Mouse (Mus musculus) midbrain, embryonic 16.5 days (tissue): ENCODE measurements at regions not wholly inside any gene's neighbourhood (a gene's known extent, or its start where the extent isn't known, plus 50 kb on each side); places are given as distances from the start of the nearest gene placed in this dataset.

Experiments used
- ATAC-seq: fragments of 200-750 bp; cut with Nextera tagmentation; 2 replicates; pipeline ENCODE4 v1.8.0; 2017; ENCODE audit warnings: moderate TSS enrichment
- H3K27ac ChIP-seq: fragments of 300-500 bp; sonication (generic); 2 replicates; pipeline ENCODE4 v1.5.1; 2014; ENCODE audit warnings: mild to moderate bottlenecking, low read length, mixed read lengths
- H3K27me3 ChIP-seq: fragments of 300-500 bp; sonication (generic); 2 replicates; pipeline ENCODE4 v1.6.1; 2014; ENCODE audit warnings: low read depth, low read length, mixed read lengths; ENCODE audit not compliant: control insufficient read depth, insufficient read depth
- H3K36me3 ChIP-seq: fragments of 300-500 bp; sonication (generic); 2 replicates; pipeline ENCODE4 v1.6.1; 2014; ENCODE audit warnings: mild to moderate bottlenecking, low read length, moderate library complexity, mixed read lengths; ENCODE audit not compliant: control insufficient read depth, insufficient read depth
- H3K4me1 ChIP-seq: fragments of 300-500 bp; sonication (generic); 2 replicates; pipeline ENCODE4 v1.6.1; 2014; ENCODE audit warnings: mild to moderate bottlenecking, low read length, mixed read lengths; ENCODE audit not compliant: control insufficient read depth, insufficient read depth
- H3K4me2 ChIP-seq: fragments of 300-500 bp; sonication (generic); 2 replicates; pipeline ENCODE4 v1.6.1; 2014; ENCODE audit warnings: mild to moderate bottlenecking, low read length, mixed read lengths
- H3K4me3 ChIP-seq: fragments of 300-500 bp; sonication (generic); 2 replicates; pipeline ENCODE4 v1.5.1; 2014; ENCODE audit warnings: low read depth, mild to moderate bottlenecking, low read length, moderate library complexity, mixed read lengths
- H3K9ac ChIP-seq: fragments of 300-500 bp; sonication (generic); 2 replicates; pipeline ENCODE4 v1.6.1; 2014; ENCODE audit warnings: low read depth, low read length, mixed read lengths
- H3K9me3 ChIP-seq: fragments of 300-500 bp; sonication (generic); replicated peaks from 2 replicates; pipeline ENCODE4 v1.6.1; 2014; ENCODE audit warnings: mild to moderate bottlenecking, low read length, mixed read lengths; ENCODE audit not compliant: control insufficient read depth, poor library complexity, severe bottlenecking
- WGBS: fragments of 180-500 bp; shearing (Covaris S2); extraction: QIAGEN DNeasy Blood & Tissue Kit; methylation state at CpG from one replicate; pipeline ENCODE4 v1.1.7; 2014; 5-methylcytosine and 5-hydroxymethylcytosine counted together

- no peak for ATAC-seq
- H3K27me3 ChIP-seq = no peaks in the 10 kb centered on the region
- no peak overlapping the region for H3K27ac ChIP-seq
- 15% methylated on average over 10 of the region's 10 CpGs for WGBS
- no peak overlapping the region for H3K9ac ChIP-seq
- no peak overlapping the region for H3K4me3 ChIP-seq
- H3K4me2 ChIP-seq = no peak overlapping the region
- peaks cover 3% of the 10 kb centered on the region; the same call in 1 of the 2 replicates for H3K4me1 ChIP-seq
- no peaks in the 10 kb centered on the region for H3K36me3 ChIP-seq
- no peaks in the 10 kb centered on the region for H3K9me3 ChIP-seq
Measured at GRCm38 (mm10) chr3:52413187-52413746, 145.1 kb downstream of the Foxo1 start.

DNA sequence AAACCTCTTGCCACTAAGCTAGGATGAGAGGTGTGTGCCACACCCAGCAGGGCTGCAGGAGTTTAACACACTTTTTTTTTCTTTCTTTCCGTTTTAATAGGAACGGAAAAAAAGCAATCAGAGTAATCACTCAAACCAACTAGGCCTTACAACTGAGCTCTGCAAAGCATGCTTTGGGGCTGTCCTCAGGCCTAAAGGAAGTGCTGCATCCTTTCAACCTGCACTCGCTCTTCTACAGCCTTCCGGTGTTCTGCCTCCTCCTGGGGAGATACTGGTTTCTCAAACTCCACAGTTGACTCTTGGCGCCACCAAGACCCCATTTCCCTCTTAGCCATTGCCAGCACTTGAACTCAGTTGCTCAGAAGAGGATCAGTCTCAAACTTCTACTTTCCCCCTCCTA lies 143.2 kb downstream of the Foxo1 start:
- WGBS = 93% methylated on average over 5 of the region's 5 CpGs
- H3K9ac ChIP-seq = no peak overlapping the region
- H3K27ac ChIP-seq = no peak overlapping the region
- no peak overlapping the region for H3K4me2 ChIP-seq
- no peaks in the 10 kb centered on the region for H3K9me3 ChIP-seq
- H3K4me3 ChIP-seq = no peak overlapping the region
- H3K27me3 ChIP-seq = no peaks in the 10 kb centered on the region
- no peak for ATAC-seq
- no peaks in the 10 kb centered on the region for H3K36me3 ChIP-seq
- peaks cover 3% of the 10 kb centered on the region; the same call in 1 of the 2 replicates for H3K4me1 ChIP-seq

GRCm38 (mm10) chr3:52409465-52409864 lies 141.3 kb downstream of the Foxo1 start:
- Histone ChIP-seq H3K4me1 (no peaks in the 10 kb centered on the region), H3K4me2 (no peak overlapping the region), H3K36me3 (no peaks in the 10 kb centered on the region), H3K9me3 (no peaks in the 10 kb centered on the region), H3K27ac (no peak overlapping the region), H3K27me3 (no peaks in the 10 kb centered on the region), H3K4me3 (no peak overlapping the region), H3K9ac (no peak overlapping the region)
- ATAC-seq = no peak
- 53% methylated on average over 7 of the region's 7 CpGs for WGBS

- Histone ChIP-seq H3K4me3 (no peak overlapping the region), H3K9ac (no peak overlapping the region), H3K36me3 (no peaks in the 10 kb centered on the region), H3K9me3 (no peaks in the 10 kb centered on the region), H3K4me2 (no peak overlapping the region), H3K27ac (no peak overlapping the region), H3K4me1 (no peaks in the 10 kb centered on the region), H3K27me3 (no peaks in the 10 kb centered on the region)
- no peak for ATAC-seq
- whole genome bisulfite sequencing = 79% methylated on average over 5 of the region's 5 CpGs
Measured at GRCm38 (mm10) chr3:52406778-52407318, 138.7 kb downstream of the Foxo1 start.

- Histone ChIP-seq H3K4me3 (no peak overlapping the region), H3K36me3 (no peaks in the 10 kb centered on the region), H3K27ac (no peak overlapping the region), H3K4me1 (peaks cover 12% of the 10 kb centered on the region; the same call in 1 of the 2 replicates), H3K9me3 (no peaks in the 10 kb centered on the region), H3K27me3 (no peaks in the 10 kb centered on the region), H3K9ac (no peak overlapping the region), H3K4me2 (no peak overlapping the region)
- 45% methylated on average over 4 of the region's 4 CpGs for WGBS
- ATAC-seq = no peak
Measured at GRCm38 (mm10) chr3:52404636-52405035, 136.5 kb downstream of the Foxo1 start.

- H3K4me3 ChIP-seq = no peak overlapping the region
- H3K9me3 ChIP-seq = no peaks in the 10 kb centered on the region
- H3K27me3 ChIP-seq = no peaks in the 10 kb centered on the region
- H3K36me3 ChIP-seq = no peaks in the 10 kb centered on the region
- no peak for ATAC-seq
- H3K4me2 ChIP-seq = no peak overlapping the region
- peaks cover 12% of the 10 kb centered on the region; the same call in 1 of the 2 replicates for H3K4me1 ChIP-seq
- WGBS = 95% methylated on average over 4 of the region's 4 CpGs
- no peak overlapping the region for H3K9ac ChIP-seq
- H3K27ac ChIP-seq = no peak overlapping the region
Measured at GRCm38 (mm10) chr3:52403032-52403431, 134.9 kb downstream of the Foxo1 start.
